Mouse (Mus musculus): ENCODE results near the gene Copz1.

GRCm38 (mm10) chr15:103304616-103304969, 32.1 kb downstream of the Copz1 start:
- TF ChIP-seq CTCF (IDR thresholded peaks at IDR 0.05; ENCODE audit: borderline replicate concordance, insufficient read depth, low read length) (no peak), POLR2A (IDR thresholded peaks at IDR 0.05; ENCODE audit: low read depth, low read length) (no peak)

All from embryonic fibroblast, embryonic 13.5 days (primary cell).